Mouse (Mus musculus): ENCODE measurements around the gene Kdf1.

DNA sequence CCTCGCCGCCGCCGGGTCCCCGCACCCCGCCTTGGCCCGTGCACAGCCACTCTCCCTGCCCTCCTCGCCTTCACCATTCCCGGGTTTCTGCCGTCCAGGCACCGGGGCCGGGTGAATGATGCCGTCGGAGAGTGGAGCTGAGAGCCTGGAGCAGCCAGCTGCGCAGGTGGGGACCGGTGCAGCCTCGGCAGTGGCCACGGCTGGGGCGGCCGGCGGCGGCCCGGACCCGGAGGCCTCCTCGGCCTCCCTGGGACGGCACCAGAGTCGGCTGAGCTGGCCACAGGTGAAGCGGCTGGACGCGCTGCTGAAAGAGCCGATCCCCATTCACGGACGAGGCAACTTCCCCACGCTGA lies 38.6 kb upstream of the Kdf1 start:
- TF ChIP-seq CTCF (IDR thresholded peaks at IDR 0.05; ENCODE audit: low read depth, low read length) (no peak), TAL1 (conservative IDR thresholded peaks at IDR 0.05; ENCODE audit: low read depth, low read length) (no peak), GATA1 (IDR thresholded peaks at IDR 0.05; ENCODE audit: borderline replicate concordance, low read length) (no peak), POLR2AphosphoS5 (IDR thresholded peaks at IDR 0.05; ENCODE audit: insufficient replicate concordance, low read depth, low read length) (no peak)

Data from G1E (cell line).